Mouse (Mus musculus) testis, adult 10 weeks (tissue): ENCODE data around the gene Cd5l. TPM values are rescaled to one million over a fixed set of nuclear protein-coding genes. Genes with fewer than 3 reads are reported as not detected.

Experiments used
- polyA plus RNA-seq: library from polyadenylated mRNA; stranded (reverse); fragments of 350-450 nt; fragmentation: Illumina TruSeq; extraction: RNeasy Lipid Tissue Mini Kit (QIAGEN cat#74804); gene quantifications from one replicate; pipeline ENCODE4 v1.2.3, GENCODE M21; 2014; ENCODE audit warnings: low read depth, low replicate concordance

The Cd5l gene
- 2.1 TPM for polyA plus RNA-seq

DNA sequence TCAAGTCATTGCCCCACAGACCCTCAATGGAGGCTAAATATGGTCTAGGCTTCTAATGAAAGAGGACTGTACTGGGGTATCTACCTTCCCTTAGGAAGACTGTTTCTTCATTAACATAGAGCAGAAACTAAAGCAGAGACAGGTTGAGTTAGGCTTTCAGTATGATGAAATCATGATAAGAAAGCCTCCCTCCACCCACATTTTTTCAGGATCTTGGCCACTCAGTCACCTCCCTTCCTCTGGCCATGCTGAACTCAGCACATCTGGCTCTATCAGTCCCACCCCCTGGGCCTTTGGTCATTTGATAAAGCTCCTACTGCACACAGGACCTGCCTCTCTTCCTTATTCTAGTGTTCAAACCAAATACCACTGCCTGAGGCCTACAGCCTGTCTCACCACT is at the start of gene Cd5l:
Cd5l (plus strand) TSS at position 301 of the 400 bp plus-strand sequence.

DNA sequence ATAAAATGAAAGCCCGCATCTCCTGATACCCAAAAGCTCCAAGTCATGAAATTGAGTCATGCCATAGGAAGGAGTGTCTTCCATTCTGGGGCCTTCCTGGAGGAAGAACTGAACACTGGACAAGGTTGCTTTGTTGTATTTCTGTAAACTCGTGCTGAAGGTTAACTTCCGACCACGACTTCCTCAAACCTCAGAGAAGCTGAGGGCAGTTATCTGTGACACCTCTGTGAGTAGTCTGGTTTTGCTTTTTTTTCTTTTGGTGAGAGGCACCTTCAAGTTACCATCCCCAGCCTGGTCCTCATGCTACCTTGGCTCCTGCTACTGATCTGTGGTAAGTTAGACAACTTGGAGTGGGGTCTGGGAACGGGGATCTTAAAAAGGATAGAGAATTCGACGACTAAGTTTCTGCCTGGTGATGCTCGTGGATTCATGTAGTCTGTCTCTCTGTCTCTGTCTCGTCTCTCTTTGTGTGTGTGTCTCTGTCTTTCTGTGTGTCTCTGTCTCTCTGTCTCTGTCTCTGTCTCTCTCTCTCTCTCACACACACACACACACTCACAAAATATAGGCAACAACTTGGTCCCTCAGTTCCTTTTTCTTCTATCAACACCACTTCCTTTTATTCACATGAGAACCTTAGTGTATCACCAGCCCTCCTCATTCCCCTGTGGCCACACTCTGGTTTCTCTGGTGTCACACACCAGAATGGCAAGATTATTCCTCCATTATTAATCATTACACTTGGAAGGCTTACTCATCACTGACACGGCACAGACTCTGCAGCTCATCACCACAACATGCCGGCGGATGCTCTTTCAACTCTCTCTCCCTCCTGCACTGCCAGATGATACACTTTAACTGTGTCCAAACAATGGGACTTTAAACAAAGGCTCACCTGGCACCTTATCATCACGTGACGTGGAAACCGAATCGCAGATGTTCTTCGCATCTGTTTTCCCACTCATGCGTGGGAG is 18.8 kb downstream of the Cd5l start, which contains the start of gene Fcrl1:
Fcrl1 (plus strand) TSS at position 193 of the 971 bp plus-strand sequence.

Other genes starting within 250 kb of the Cd5l start
- 1.1 TPM for gene Kirrel, start 183.1 kb upstream of the Cd5l start, polyA plus RNA-seq
- gene Fcrls, start 94.1 kb upstream of the Cd5l start, polyA plus RNA-seq, result 1.6 TPM
- not detected for gene Fcrl1, start 18.5 kb downstream of the Cd5l start, polyA plus RNA-seq
- gene Fcrl5, start 77.9 kb downstream of the Cd5l start, polyA plus RNA-seq, result not detected
- 4.4 TPM for gene Etv3, start 167.5 kb downstream of the Cd5l start, polyA plus RNA-seq